In the genomic region with DNA sequence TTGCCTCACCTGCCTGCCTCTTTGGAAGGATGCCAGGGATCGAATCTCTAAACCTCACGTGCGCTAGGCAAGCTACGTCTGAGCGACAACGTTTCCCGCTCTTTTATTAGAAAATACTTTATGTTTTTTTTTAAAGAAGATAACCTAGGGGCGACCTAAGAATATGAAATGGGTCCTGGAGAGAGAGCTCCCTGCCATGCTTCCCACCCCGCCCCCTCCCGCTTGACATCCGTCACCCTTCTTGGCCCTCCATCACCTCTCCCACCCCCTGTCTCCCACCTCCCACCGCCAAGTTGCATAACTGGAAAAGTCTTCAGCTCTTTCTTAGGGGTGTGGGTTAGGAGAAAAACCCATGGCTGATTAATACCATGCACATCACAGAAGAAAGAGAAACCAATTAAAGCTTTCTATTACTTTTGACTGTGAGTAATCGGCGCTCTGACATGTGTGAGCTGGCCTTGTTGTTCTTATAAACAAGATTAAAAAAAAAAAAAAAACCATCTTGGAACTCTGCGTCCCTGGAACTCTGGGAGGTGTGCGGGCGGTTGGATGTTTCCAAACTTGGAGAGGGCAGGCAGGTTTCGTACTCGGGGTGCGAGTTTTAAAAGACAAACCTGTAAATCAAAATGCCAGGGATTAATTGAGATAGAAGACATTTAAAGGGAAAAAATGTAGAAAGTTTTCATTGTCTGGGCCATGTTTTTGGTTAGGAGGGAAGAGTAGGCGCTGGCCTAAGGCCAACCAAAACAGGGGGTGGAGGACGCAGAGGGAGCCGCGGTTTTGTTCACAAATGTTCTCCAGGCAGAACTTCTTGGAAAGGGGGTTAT, we compare ENCODE assay signal across 10 mouse cellular contexts.
DNase-seq lines count a peak whose midpoint lies in the region; ATAC-seq and TF ChIP-seq lines count a peak whose summit lies in the region.
"Had no signal": no experiment of that assay in that cellular context is flagged by ENCODE, and none has a peak within 500 bp of the region (broad histone marks: within the 10 kb centered on the region; RNA-seq: fewer than 3 reads in every experiment).

No protein-coding gene starts in this region.

- no peak overlapping the region for H3K4me3 ChIP-seq in lung, embryonic 15.5 days
- H3K4me3 ChIP-seq in embryonic fibroblast, embryonic 13.5 days (ENCODE audit: insufficient read depth, low read length), result no peak overlapping the region
- no peak overlapping the region for H3K4me3 ChIP-seq in kidney, embryonic 15.5 days (replicated peaks)

- ATAC-seq in lung, embryonic 15.5 days (ENCODE audit: borderline replicate concordance, extremely low read depth, low FRiP score, low TSS enrichment), result no peak
- 0 out of 2 replicates have a peak, but pooled peaks have one; percentile 12 for ATAC-seq in kidney, embryonic 15.5 days (replicated peaks; ENCODE audit: low FRiP score)
- no peak for ATAC-seq in erythroblast, adult 5-6 weeks (replicated peaks; ENCODE audit: low FRiP score, poor library complexity, severe bottlenecking)
- ATAC-seq: Patski had no signal

- H3K36me3 ChIP-seq in lung, embryonic 15.5 days, result no peaks in the 10 kb centered on the region
- no peaks in the 10 kb centered on the region for H3K36me3 ChIP-seq in kidney, embryonic 15.5 days

- H3K4me1 ChIP-seq in lung, embryonic 15.5 days, result peaks cover 29% of the 10 kb centered on the region
- peaks cover 6% of the 10 kb centered on the region for H3K4me1 ChIP-seq in embryonic fibroblast, embryonic 13.5 days (ENCODE audit: control insufficient read depth, insufficient read depth, low read length)
- peaks cover 41% of the 10 kb centered on the region for H3K4me1 ChIP-seq in kidney, embryonic 15.5 days

- H3K9ac ChIP-seq in lung, embryonic 15.5 days, result no peak overlapping the region
- H3K9ac ChIP-seq in kidney, embryonic 15.5 days, result no peak overlapping the region

- TF ChIP-seq CTCF in embryonic fibroblast, embryonic 13.5 days (IDR thresholded peaks at IDR 0.05; ENCODE audit: borderline replicate concordance, insufficient read depth, low read length), result no peak

- DNase-seq in lung, postnatal 4 days, result no peak
- DNase-seq in testis, postnatal 14 days (ENCODE audit: low spot score), result peak; percentile 53
- no peak for DNase-seq in retina, postnatal 1 day
- DNase-seq: cerebellum, adult 9-10 months; thymus, adult 2 months had no signal

- no peaks in the 10 kb centered on the region for H3K27me3 ChIP-seq in lung, embryonic 15.5 days
- no peaks in the 10 kb centered on the region for H3K27me3 ChIP-seq in kidney, embryonic 15.5 days
- H3K27me3 ChIP-seq: Patski had no signal

- H3K27ac ChIP-seq in lung, embryonic 15.5 days, result peak overlapping the region; percentile 52
- H3K27ac ChIP-seq in embryonic fibroblast, embryonic 13.5 days (ENCODE audit: insufficient read depth, low read length), result peak overlapping the region; percentile 86
- peak overlapping the region; percentile 54 for H3K27ac ChIP-seq in kidney, embryonic 15.5 days

- no peak for TF ChIP-seq POLR2A in embryonic fibroblast, embryonic 13.5 days (IDR thresholded peaks at IDR 0.05; ENCODE audit: low read depth, low read length)

- H3K4me2 ChIP-seq in lung, embryonic 15.5 days, result no peak overlapping the region
- H3K4me2 ChIP-seq in kidney, embryonic 15.5 days, result peak overlapping the region; percentile 13; the same call in 1 of the 2 replicates

- 60% methylated on average over 24 of the region's 24 CpGs for WGBS in lung, embryonic 15.5 days
- 60% methylated on average over 24 of the region's 24 CpGs for WGBS in kidney, embryonic 15.5 days

- no peaks in the 10 kb centered on the region for H3K9me3 ChIP-seq in lung, embryonic 15.5 days
- H3K9me3 ChIP-seq in kidney, embryonic 15.5 days (replicated peaks), result peaks cover 7% of the 10 kb centered on the region; the same call in 1 of the 2 replicates
